Comparison of ENCODE assay signal across 12 mouse cellular contexts in genomic region chr2:116056826-116057225, GRCm38 (mm10). TPM values are rescaled to one million over a fixed set of nuclear protein-coding genes. Genes with fewer than 3 reads are reported as not detected.
A peak's percentile ranks its signal among the peaks of the same experiment; 100 is the strongest.
DNase-seq lines count a peak whose midpoint lies in the region; ATAC-seq and TF ChIP-seq lines count a peak whose summit lies in the region.
"Had no signal": no experiment of that assay in that cellular context is flagged by ENCODE, and none has a peak within 500 bp of the region (broad histone marks: within the 10 kb centered on the region; RNA-seq: fewer than 3 reads in every experiment).

No protein-coding gene starts in this region.

- 40% methylated on average over 7 of the region's 7 CpGs for WGBS in heart, embryonic 14.5 days
- WGBS in forebrain, embryonic 15.5 days = 37% methylated on average over 7 of the region's 7 CpGs
- WGBS in midbrain, embryonic 12.5 days = 64% methylated on average over 7 of the region's 7 CpGs

- peak overlapping the region; percentile 15 to 23; a peak in 2 of 4 replicates for H3K4me3 ChIP-seq in heart, embryonic 14.5 days (ENCODE audit: control insufficient read depth in 1 of 2, insufficient read depth in 1 of 2, low read depth in 1 of 2, low read length in 2 of 2)
- H3K4me3 ChIP-seq in forebrain, embryonic 15.5 days = peak overlapping the region; percentile 79
- H3K4me3 ChIP-seq in midbrain, embryonic 12.5 days = peak overlapping the region; percentile 63
- H3K4me3 ChIP-seq: limb, embryonic 15.5 days had no signal

- DNase-seq in heart, adult 11 months = no peak
- peak; percentile 57 for DNase-seq in brain, embryonic 14.5 days (ENCODE audit: low read depth)
- DNase-seq in gastrocnemius, postnatal 4 days (ENCODE audit: low spot score in 2 of 2) = no peak
- DNase-seq in urinary bladder, postnatal 36 days (ENCODE audit: low spot score in 2 of 2) = no peak
- DNase-seq in gastrocnemius, postnatal 25 days = no peak
- DNase-seq: cerebellum, adult 9-10 months; kidney, adult 11 months had no signal

- peak overlapping the region; percentile 93 for H3K4me2 ChIP-seq in heart, embryonic 14.5 days (ENCODE audit: low read length)
- peak overlapping the region; percentile 78 for H3K4me2 ChIP-seq in forebrain, embryonic 15.5 days (replicated peaks)
- peak overlapping the region; percentile 81 for H3K4me2 ChIP-seq in midbrain, embryonic 12.5 days (replicated peaks)
- H3K4me2 ChIP-seq: limb, embryonic 15.5 days had no signal

- H3K27ac ChIP-seq in heart, embryonic 14.5 days (replicated peaks in 1 of 2; ENCODE audit: control insufficient read depth in 1 of 2, insufficient read depth in 1 of 2, low read depth in 2 of 2, low read length in 2 of 2) = peak overlapping the region in 1 of 2 experiments; percentile 1; a peak in 1 of 4 replicates
- H3K27ac ChIP-seq in forebrain, embryonic 15.5 days (replicated peaks) = peak overlapping the region; percentile 99
- H3K27ac ChIP-seq in midbrain, embryonic 12.5 days (replicated peaks) = no peak overlapping the region; the same call in 1 of the 2 replicates
- H3K27ac ChIP-seq: limb, embryonic 15.5 days had no signal

- peaks cover 22 to 70% of the 10 kb centered on the region in 2 experiments for H3K4me1 ChIP-seq in heart, embryonic 14.5 days (ENCODE audit: control insufficient read depth in 2 of 2, insufficient read depth in 2 of 2, low read length in 2 of 2)
- peaks cover 64% of the 10 kb centered on the region for H3K4me1 ChIP-seq in forebrain, embryonic 15.5 days
- peaks cover 70% of the 10 kb centered on the region for H3K4me1 ChIP-seq in midbrain, embryonic 12.5 days

- no peak for TF ChIP-seq CTCF in brain, embryonic 14.5 days (IDR thresholded peaks at IDR 0.05; ENCODE audit: borderline replicate concordance, extremely low read depth, insufficient read depth, insufficient read length)

- H3K9ac ChIP-seq in heart, embryonic 14.5 days (ENCODE audit: low read length) = peak overlapping the region; percentile 64
- H3K9ac ChIP-seq in forebrain, embryonic 15.5 days (replicated peaks) = peak overlapping the region; percentile 95
- peak overlapping the region; percentile 46; the same call in 1 of the 2 replicates for H3K9ac ChIP-seq in midbrain, embryonic 12.5 days (replicated peaks)
- H3K9ac ChIP-seq: limb, embryonic 15.5 days had no signal

- no peaks in the 10 kb centered on the region for H3K27me3 ChIP-seq in heart, embryonic 14.5 days (ENCODE audit: control insufficient read depth, insufficient read depth, low read length)
- no peaks in the 10 kb centered on the region for H3K27me3 ChIP-seq in forebrain, embryonic 15.5 days
- peaks cover 17% of the 10 kb centered on the region for H3K27me3 ChIP-seq in midbrain, embryonic 12.5 days

- no peak for TF ChIP-seq POLR2A in brain, embryonic 14.5 days (IDR thresholded peaks at IDR 0.05; ENCODE audit: borderline replicate concordance, extremely low read depth, insufficient read depth, insufficient read length, poor library complexity, severe bottlenecking)

- H3K9me3 ChIP-seq in heart, embryonic 14.5 days (ENCODE audit: control insufficient read depth, low read length) = no peaks in the 10 kb centered on the region
- no peaks in the 10 kb centered on the region for H3K9me3 ChIP-seq in forebrain, embryonic 15.5 days
- no peaks in the 10 kb centered on the region for H3K9me3 ChIP-seq in midbrain, embryonic 12.5 days
- H3K9me3 ChIP-seq: limb, embryonic 15.5 days had no signal

- no peak for ATAC-seq in heart, embryonic 14.5 days (ENCODE audit: insufficient number of reproducible peaks, insufficient read depth, low FRiP score, low read depth)
- no peak for ATAC-seq in forebrain, embryonic 15.5 days (replicated peaks)
- ATAC-seq in midbrain, embryonic 12.5 days (ENCODE audit: low FRiP score, low read depth) = no peak

- H3K36me3 ChIP-seq in heart, embryonic 14.5 days (ENCODE audit: control insufficient read depth, insufficient read depth, low read length) = peaks cover 37% of the 10 kb centered on the region
- H3K36me3 ChIP-seq in forebrain, embryonic 15.5 days = peaks cover 2% of the 10 kb centered on the region; the same call in 1 of the 2 replicates
- no peaks in the 10 kb centered on the region for H3K36me3 ChIP-seq in midbrain, embryonic 12.5 days
- H3K36me3 ChIP-seq: limb, embryonic 15.5 days had no signal

RNA-seq across cellular contexts. Expression of gene Meis2, which starts 8.8 kb away (rescaled TPM):
- polyA plus RNA-seq in heart, embryonic 14.5 days (2014; fragmentation: Nextera tagmentation; extraction: Ambion mirVana) = 30.8 and 30.9 TPM in 2 replicates
- polyA plus RNA-seq in brain, embryonic 14.5 days (2012; rRNA removed) = 134 and 209 TPM in 2 replicates
- 155 and 167 TPM in 2 replicates for polyA plus RNA-seq in forebrain, embryonic 15.5 days (2015; fragmentation: Nextera tagmentation; extraction: Ambion mirVana)
- 76.1 and 92.1 TPM in 2 replicates for polyA plus RNA-seq in midbrain, embryonic 12.5 days (2016; fragmentation: Nextera tagmentation; extraction: Ambion mirVana)
- total RNA-seq in gastrocnemius, postnatal 4 days (2021) = 1 to 10 TPM; 5.1 to 6.7 TPM
- total RNA-seq in gastrocnemius, postnatal 25 days (2021) = 1 to 10 TPM; 1.5 to 2.0 TPM
- total RNA-seq: megakaryocyte-erythroid progenitor cell, adult 5-6 weeks had no signal

Comparison
In these comparisons a context has a peak if more than half of its experiments do, and no peak if none do; other contexts are left out.
1. H3K4me3 ChIP-seq: peak in every context shown above with its lines; median percentile 79 in forebrain, embryonic 15.5 days; 63 in midbrain, embryonic 12.5 days; 19 in heart, embryonic 14.5 days.